ENCODE assay signal across 8 mouse cellular contexts in genomic region chr3:121349334-121350169, GRCm38 (mm10). TPM values are rescaled to one million over a fixed set of nuclear protein-coding genes. Genes with fewer than 3 reads are reported as not detected.
DNase-seq lines count a peak whose midpoint lies in the region; ATAC-seq and TF ChIP-seq lines count a peak whose summit lies in the region.

No protein-coding gene starts in this region.

- H3K9ac ChIP-seq in midbrain, embryonic 14.5 days (replicated peaks; ENCODE audit: low read length) = no peak overlapping the region; the same call in 1 of the 2 replicates

- 52% methylated on average over 33 of the region's 33 CpGs for WGBS in embryonic facial prominence, embryonic 10.5 days
- WGBS in midbrain, embryonic 14.5 days = 9% methylated on average over 33 of the region's 33 CpGs

- no peaks in the 10 kb centered on the region for H3K27me3 ChIP-seq in embryonic facial prominence, embryonic 10.5 days (replicated peaks; ENCODE audit: low read depth, poor library complexity, severe bottlenecking)
- no peaks in the 10 kb centered on the region for H3K27me3 ChIP-seq in midbrain, embryonic 14.5 days (ENCODE audit: control insufficient read depth, insufficient read depth, low read length)

- peak overlapping the region; percentile 58 for H3K27ac ChIP-seq in layer of hippocampus, adult 2 months
- H3K27ac ChIP-seq in embryonic facial prominence, embryonic 10.5 days (replicated peaks) = peak overlapping the region; percentile 66
- H3K27ac ChIP-seq in midbrain, embryonic 14.5 days (replicated peaks; ENCODE audit: low read depth, low read length) = peak overlapping the region; percentile 76

- H3K36me3 ChIP-seq in embryonic facial prominence, embryonic 10.5 days (replicated peaks) = no peaks in the 10 kb centered on the region
- H3K36me3 ChIP-seq in midbrain, embryonic 14.5 days (ENCODE audit: control insufficient read depth, insufficient read depth, low read length) = no peaks in the 10 kb centered on the region

- no peak for TF ChIP-seq CTCF in layer of hippocampus, adult 2 months (conservative IDR thresholded peaks at IDR 0.05)

- peak; percentile 75 for ATAC-seq in midbrain, embryonic 14.5 days (ENCODE audit: low FRiP score, low TSS enrichment)
- ATAC-seq in megakaryocyte-erythroid progenitor cell, adult 5-6 weeks (replicated peaks; ENCODE audit: low FRiP score, low TSS enrichment, poor library complexity, severe bottlenecking) = no peak

- peaks cover 49% of the 10 kb centered on the region for H3K4me1 ChIP-seq in embryonic facial prominence, embryonic 10.5 days
- H3K4me1 ChIP-seq in midbrain, embryonic 14.5 days (ENCODE audit: control insufficient read depth, insufficient read depth, low read length) = peaks cover 37% of the 10 kb centered on the region

- intact Hi-C loops in gastrocnemius, postnatal 14 days (cut with DNase I; ENCODE audit: low total_unique reads) = no loop called here

- H3K4me3 ChIP-seq in layer of hippocampus, adult 2 months = peak overlapping the region; percentile 11; the same call in 1 of the 2 replicates
- no peak overlapping the region for H3K4me3 ChIP-seq in embryonic facial prominence, embryonic 10.5 days
- no peak overlapping the region for H3K4me3 ChIP-seq in midbrain, embryonic 14.5 days (replicated peaks; ENCODE audit: low read depth, low read length)

- H3K9me3 ChIP-seq in embryonic facial prominence, embryonic 10.5 days = no peaks in the 10 kb centered on the region
- no peaks in the 10 kb centered on the region for H3K9me3 ChIP-seq in midbrain, embryonic 14.5 days (ENCODE audit: control insufficient read depth, low read length)

- peak overlapping the region; percentile 44 for H3K4me2 ChIP-seq in midbrain, embryonic 14.5 days (ENCODE audit: low read length)

- DNase-seq in layer of hippocampus, adult 2 months (ENCODE audit: low spot score in 2 of 2) = no peak
- no peak for DNase-seq in layer of hippocampus, adult 8-10 months (ENCODE audit: low spot score in 2 of 2)
- no peak for DNase-seq in embryonic facial prominence, embryonic 10.5 days (ENCODE audit: low spot score)
- DNase-seq in gastrocnemius, postnatal 14 days = peak; percentile 80
- peak; percentile 73 for DNase-seq in midbrain, embryonic 14.5 days
- DNase-seq in urinary bladder, adult 18-20 months (ENCODE audit: low spot score in 2 of 2) = no peak
- DNase-seq in c-Kit-positive CD71-positive TER-119-positive erythroid progenitor cells, embryonic 14.5 days (ENCODE audit: low spot score) = no peak

RNA-seq across cellular contexts. Expression of gene Alg14, which starts 58.0 kb away (rescaled TPM):
- total RNA-seq in layer of hippocampus, adult 2 months (2021) = 10 to 100 TPM in 1 of 2 experiments, 1 to 10 TPM in 1; 9.8 to 13.6 TPM
- 10 to 100 TPM; 11.3 to 14.0 (median 12.9) TPM for total RNA-seq in layer of hippocampus, adult 8-10 months (2022)
- polyA plus RNA-seq in embryonic facial prominence, embryonic 10.5 days (2016; fragmentation: Nextera tagmentation; extraction: Ambion mirVana) = 30.7 and 34.3 TPM in 2 replicates
- 10 to 100 TPM in 1 of 2 experiments, 1 to 10 TPM in 1; 8.7 to 12.4 TPM for total RNA-seq in gastrocnemius, postnatal 14 days (2021)
- polyA plus RNA-seq in midbrain, embryonic 14.5 days (2014; fragmentation: Nextera tagmentation; extraction: Ambion mirVana) = 29.8 and 34.3 TPM in 2 replicates
- total RNA-seq in megakaryocyte-erythroid progenitor cell, adult 5-6 weeks (2014; fragmentation: Nextera tagmentation) = 14.1 and 23.4 TPM in 2 replicates
- 8.4 and 18.8 TPM in 2 replicates for total RNA-seq in megakaryocyte-erythroid progenitor cell, adult 5-6 weeks (2017)

Comparison
In these comparisons a context has a peak if more than half of its experiments do, and no peak if none do; other contexts are left out.
1. DNase-seq: peak in gastrocnemius, postnatal 14 days (single experiment) and midbrain, embryonic 14.5 days (single experiment); none in layer of hippocampus, adult 2 months (0 of 2), layer of hippocampus, adult 8-10 months (0 of 2), embryonic facial prominence, embryonic 10.5 days (single experiment), urinary bladder, adult 18-20 months (0 of 2) and c-Kit-positive CD71-positive TER-119-positive erythroid progenitor cells, embryonic 14.5 days (single experiment).
2. Peak in every context shown above with its lines, with median percentiles within 50 percentile points of each other: H3K27ac ChIP-seq.